Mouse (Mus musculus) neutrophil, adult 5-6 weeks (primary cell): ENCODE results near the gene Mcts2. TPM values are rescaled to one million over a fixed set of nuclear protein-coding genes. Genes with fewer than 3 reads are reported as not detected.

Experiments
- total RNA-seq: library from RNA; stranded (forward); fragments of 200-1000 nt; gene quantifications from 2 replicates; pipeline ENCODE4 v1.2.3, GENCODE M21; 2017

The Mcts2 gene
- total RNA-seq, 1 experiment from 2014 or later = 16.4 TPM

Other genes starting within 250 kb of the Mcts2 start
- gene Defb23, start 222.4 kb upstream of the Mcts2 start, total RNA-seq = not detected in 2 replicates
- gene Defb20, start 210.0 kb upstream of the Mcts2 start, total RNA-seq = not detected in 2 replicates
- gene Defb22, start 196.9 kb upstream of the Mcts2 start, total RNA-seq = not detected in 2 replicates
- gene Defb26, start 175.3 kb upstream of the Mcts2 start, total RNA-seq = not detected in 2 replicates
- not detected in 2 replicates for gene Defb28, start 168.8 kb upstream of the Mcts2 start, total RNA-seq
- not detected in 2 replicates for gene Defb29, start 146.9 kb upstream of the Mcts2 start, total RNA-seq
- gene Gm17416, start 117.7 kb upstream of the Mcts2 start, total RNA-seq = not detected in 2 replicates
- gene Defb21, start 114.3 kb upstream of the Mcts2 start, total RNA-seq = not detected in 2 replicates
- gene Defb19, start 106.7 kb upstream of the Mcts2 start, total RNA-seq = not detected in 2 replicates
- gene Defb45, start 87.6 kb upstream of the Mcts2 start, total RNA-seq = not detected in 2 replicates
- gene Defb36, start 82.7 kb upstream of the Mcts2 start, total RNA-seq = not detected in 2 replicates
- gene Defb25, start 64.0 kb upstream of the Mcts2 start, total RNA-seq = not detected in 2 replicates
- 0.35 and 2.1 TPM in 2 replicates for gene Rem1, start 60.1 kb upstream of the Mcts2 start, total RNA-seq
- 89.7 and 95.5 TPM in 2 replicates for gene H13, start 17.6 kb upstream of the Mcts2 start, total RNA-seq
- gene Id1, start 49.2 kb downstream of the Mcts2 start, total RNA-seq = 16.2 and 19.4 TPM in 2 replicates
- gene Cox4i2, start 67.1 kb downstream of the Mcts2 start, total RNA-seq = not detected in 2 replicates
- gene Bcl2l1, start 144.7 kb downstream of the Mcts2 start, total RNA-seq = 25.9 and 28.7 TPM in 2 replicates
- gene Tpx2, start 160.9 kb downstream of the Mcts2 start, total RNA-seq = 0.70 and 0.74 TPM in 2 replicates
- not detected in 2 replicates for gene Mylk2, start 224.3 kb downstream of the Mcts2 start, total RNA-seq
- not detected in 2 replicates for gene Foxs1, start 246.2 kb downstream of the Mcts2 start, total RNA-seq